Mouse (Mus musculus) liver, embryonic 14.5 days (tissue): ENCODE measurements at regions not wholly inside any gene's neighbourhood (a gene's known extent, or its start where the extent isn't known, plus 50 kb on each side); places are given as distances from the start of the nearest gene placed in this dataset.

Experiments used
- CTCF ChIP-seq: IDR thresholded peaks from 2 replicates; pipeline ENCODE4 v1.5.1; 2016; ENCODE audit warnings: antibody characterized with exemption, low read depth, control low read depth
- EP300 ChIP-seq: IDR thresholded peaks from 2 replicates; pipeline ENCODE4 v1.6.1; 2016; ENCODE audit warnings: antibody characterized with exemption, low read depth

DNA sequence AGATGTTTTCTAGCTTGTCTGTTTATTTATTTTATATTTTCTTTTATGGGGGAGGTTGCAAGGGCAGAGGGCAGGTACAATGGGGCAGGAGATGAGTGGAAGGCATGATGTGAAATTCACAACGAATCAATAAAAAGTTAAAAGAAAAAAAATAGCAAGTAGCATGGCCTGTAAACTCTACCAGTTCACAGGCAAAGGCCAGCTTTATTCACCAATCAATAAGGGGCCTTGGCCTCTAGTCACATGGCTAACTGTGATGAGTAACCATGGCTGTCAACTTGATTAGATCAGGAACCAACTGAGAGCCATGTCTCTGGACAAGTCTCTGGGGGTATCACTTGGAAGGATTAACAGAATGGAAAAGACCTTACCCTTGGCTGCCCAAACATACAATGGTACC is 304.1 kb upstream of the Hs6st1 start:
- TF ChIP-seq CTCF = no peak
- TF ChIP-seq EP300 = no peak
